ENCODE assay signal across 8 mouse cellular contexts in genomic region chr9:44325032-44325767, GRCm38 (mm10). TPM values are rescaled to one million over a fixed set of nuclear protein-coding genes. Genes with fewer than 3 reads are reported as not detected.
DNase-seq lines count a peak whose midpoint lies in the region; ATAC-seq and TF ChIP-seq lines count a peak whose summit lies in the region.
"Not testable (repeated sequence)": the region's sequence is repeated elsewhere in the genome, so short reads cannot be mapped to it uniquely, and the experiment has no call there.

No protein-coding gene starts in this region.

- 51% methylated on average over 7 of the region's 8 CpGs for WGBS in cerebellum, adult 2 months
- 57% methylated on average over 6 of the region's 8 CpGs for WGBS in forebrain, embryonic 12.5 days
- 61% methylated on average over 7 of the region's 8 CpGs for WGBS in heart, embryonic 13.5 days
- 61% methylated on average over 7 of the region's 8 CpGs for WGBS in hindbrain, embryonic 16.5 days
- WGBS in liver, embryonic 13.5 days (ENCODE audit: insufficient replicate concordance): 52% methylated on average over 7 of the region's 8 CpGs
- 71% methylated on average over 5 of the region's 8 CpGs for WGBS in midbrain, embryonic 11.5 days
- 54% methylated on average over 6 of the region's 8 CpGs for WGBS in stomach, embryonic 14.5 days

- ATAC-seq in forebrain, embryonic 12.5 days (ENCODE audit: low FRiP score); heart, embryonic 13.5 days (ENCODE audit: extremely low read depth, insufficient number of reproducible peaks, low FRiP score, low TSS enrichment); hindbrain, embryonic 16.5 days; liver, embryonic 13.5 days (ENCODE audit: low read depth); midbrain, embryonic 11.5 days (ENCODE audit: low FRiP score); stomach, embryonic 14.5 days (ENCODE audit: insufficient number of reproducible peaks, insufficient read depth, low FRiP score, low read depth): not testable (repeated sequence)

- H3K36me3 ChIP-seq in forebrain, embryonic 12.5 days (replicated peaks): peaks cover 13% of the 10 kb centered on the region
- peaks cover 24% of the 10 kb centered on the region for H3K36me3 ChIP-seq in heart, embryonic 13.5 days
- not testable (repeated sequence) for H3K36me3 ChIP-seq in hindbrain, embryonic 16.5 days (ENCODE audit: control insufficient read depth, insufficient read depth, low read length); midbrain, embryonic 11.5 days (ENCODE audit: control insufficient read depth, insufficient read depth, low read length)
- peaks cover 20% of the 10 kb centered on the region for H3K36me3 ChIP-seq in liver, embryonic 13.5 days
- peaks cover 10% of the 10 kb centered on the region; the same call in 1 of the 2 replicates for H3K36me3 ChIP-seq in stomach, embryonic 14.5 days (ENCODE audit: control insufficient read depth, insufficient read depth, low read length)

- not testable (repeated sequence) for H3K9me3 ChIP-seq in forebrain, embryonic 12.5 days; heart, embryonic 13.5 days; hindbrain, embryonic 16.5 days (ENCODE audit: control insufficient read depth, low read length); liver, embryonic 13.5 days (replicated peaks); midbrain, embryonic 11.5 days (ENCODE audit: control insufficient read depth, low read length); stomach, embryonic 14.5 days (ENCODE audit: control insufficient read depth, low read depth, low read length)

- not testable (repeated sequence) for H3K27me3 ChIP-seq in cerebellum, adult 2 months (ENCODE audit: control insufficient read depth, insufficient read depth, low read length); forebrain, embryonic 12.5 days; heart, embryonic 13.5 days (replicated peaks); hindbrain, embryonic 16.5 days (replicated peaks; ENCODE audit: control insufficient read depth, insufficient read depth, low read length); liver, embryonic 13.5 days; midbrain, embryonic 11.5 days (ENCODE audit: control insufficient read depth, insufficient read depth, low read length); stomach, embryonic 14.5 days (ENCODE audit: control insufficient read depth, insufficient read depth, low read length)

- peak overlapping the region; percentile 81 for H3K4me2 ChIP-seq in forebrain, embryonic 12.5 days
- H3K4me2 ChIP-seq in heart, embryonic 13.5 days: peak overlapping the region; percentile 86
- peak overlapping the region; percentile 86 for H3K4me2 ChIP-seq in hindbrain, embryonic 16.5 days (ENCODE audit: low read length)
- H3K4me2 ChIP-seq in liver, embryonic 13.5 days: peak overlapping the region; percentile 87
- H3K4me2 ChIP-seq in midbrain, embryonic 11.5 days: not testable (repeated sequence)
- peak overlapping the region; percentile 74 for H3K4me2 ChIP-seq in stomach, embryonic 14.5 days (replicated peaks; ENCODE audit: low read depth, low read length)

- not testable (repeated sequence) for H3K9ac ChIP-seq in forebrain, embryonic 12.5 days; midbrain, embryonic 11.5 days (ENCODE audit: low read length); stomach, embryonic 14.5 days (replicated peaks; ENCODE audit: low read depth, low read length)
- H3K9ac ChIP-seq in heart, embryonic 13.5 days: peak overlapping the region; percentile 95
- H3K9ac ChIP-seq in hindbrain, embryonic 16.5 days (ENCODE audit: low read depth, low read length): peak overlapping the region; percentile 91
- H3K9ac ChIP-seq in liver, embryonic 13.5 days: peak overlapping the region; percentile 87

- H3K27ac ChIP-seq in cerebellum, adult 2 months (ENCODE audit: insufficient read depth, low read length): peak overlapping the region; percentile 54; the same call in 1 of the 2 replicates
- H3K27ac ChIP-seq in forebrain, embryonic 12.5 days: peak overlapping the region; percentile 93
- peak overlapping the region; percentile 97; the same call in 1 of the 2 replicates for H3K27ac ChIP-seq in heart, embryonic 13.5 days (replicated peaks)
- peak overlapping the region; percentile 85 for H3K27ac ChIP-seq in hindbrain, embryonic 16.5 days (ENCODE audit: low read depth, low read length)
- H3K27ac ChIP-seq in layer of hippocampus, adult 2 months: peak overlapping the region; percentile 92
- peak overlapping the region; percentile 91; the same call in 1 of the 2 replicates for H3K27ac ChIP-seq in liver, embryonic 13.5 days
- not testable (repeated sequence) for H3K27ac ChIP-seq in midbrain, embryonic 11.5 days (ENCODE audit: low read depth, low read length)
- H3K27ac ChIP-seq in stomach, embryonic 14.5 days (ENCODE audit: low read length): peak overlapping the region; percentile 86; the same call in 1 of the 2 replicates

- H3K4me3 ChIP-seq in cerebellum, adult 2 months (replicated peaks; ENCODE audit: insufficient read depth, low read depth, low read length); forebrain, embryonic 12.5 days (replicated peaks); midbrain, embryonic 11.5 days (ENCODE audit: low read depth, low read length): not testable (repeated sequence)
- peak overlapping the region; percentile 87 for H3K4me3 ChIP-seq in heart, embryonic 13.5 days
- peak overlapping the region; percentile 89; the same call in 1 of the 2 replicates for H3K4me3 ChIP-seq in hindbrain, embryonic 16.5 days (ENCODE audit: low read length)
- H3K4me3 ChIP-seq in layer of hippocampus, adult 2 months: peak overlapping the region; percentile 84; the same call in 1 of the 2 replicates
- H3K4me3 ChIP-seq in liver, embryonic 13.5 days (replicated peaks): peak overlapping the region; percentile 75; the same call in 1 of the 2 replicates
- 0 out of 2 replicates have a peak overlapping the region, but pooled peaks have one; percentile 62 for H3K4me3 ChIP-seq in stomach, embryonic 14.5 days (ENCODE audit: low read depth, low read length)

- not testable (repeated sequence) for TF ChIP-seq POLR2A in cerebellum, adult 2 months (IDR thresholded peaks at IDR 0.05; ENCODE audit: borderline replicate concordance, insufficient read depth, low read length)

- not testable (repeated sequence) for H3K4me1 ChIP-seq in cerebellum, adult 2 months (ENCODE audit: control insufficient read depth, insufficient read depth, low read length)
- H3K4me1 ChIP-seq in forebrain, embryonic 12.5 days: peaks cover 22% of the 10 kb centered on the region
- H3K4me1 ChIP-seq in heart, embryonic 13.5 days: peaks cover 24% of the 10 kb centered on the region
- H3K4me1 ChIP-seq in hindbrain, embryonic 16.5 days (ENCODE audit: control insufficient read depth, insufficient read depth, low read depth, low read length): peaks cover 17% of the 10 kb centered on the region
- H3K4me1 ChIP-seq in liver, embryonic 13.5 days (replicated peaks): peaks cover 56% of the 10 kb centered on the region
- H3K4me1 ChIP-seq in midbrain, embryonic 11.5 days (ENCODE audit: control insufficient read depth, insufficient read depth, low read length): peaks cover 17% of the 10 kb centered on the region
- H3K4me1 ChIP-seq in stomach, embryonic 14.5 days (ENCODE audit: control insufficient read depth, insufficient read depth, low read length): peaks cover 13% of the 10 kb centered on the region

- TF ChIP-seq CTCF in cerebellum, adult 2 months (IDR thresholded peaks at IDR 0.05; ENCODE audit: borderline replicate concordance, insufficient read depth, low read depth, low read length): not testable (repeated sequence)
- peak; percentile 21; the same call in 1 of the 2 replicates for TF ChIP-seq CTCF in layer of hippocampus, adult 2 months (conservative IDR thresholded peaks at IDR 0.05)

- not testable (repeated sequence) for DNase-seq in cerebellum, adult 2 months; layer of hippocampus, adult 2 months (ENCODE audit: low spot score in 2 of 2); liver, embryonic 13.5 days
- DNase-seq in midbrain, embryonic 11.5 days (ENCODE audit: low spot score, missing footprints): peak; percentile 77

RNA-seq across cellular contexts. Expression of gene Dpagt1, which starts 0.6 kb away (rescaled TPM):
- polyA plus RNA-seq in cerebellum, adult 2 months (2012; rRNA removed): 23.5 and 23.6 TPM in 2 replicates
- 38.9 and 39.3 TPM in 2 replicates for polyA plus RNA-seq in forebrain, embryonic 12.5 days (2016; fragmentation: Nextera tagmentation; extraction: Ambion mirVana)
- 33.4 and 34.4 TPM in 2 replicates for polyA plus RNA-seq in heart, embryonic 13.5 days (2015; fragmentation: Nextera tagmentation; extraction: Ambion mirVana)
- polyA plus RNA-seq in hindbrain, embryonic 16.5 days (2015; fragmentation: Nextera tagmentation; extraction: Ambion mirVana): 32.5 and 42.6 TPM in 2 replicates
- total RNA-seq in layer of hippocampus, adult 2 months (2021): 10 to 100 TPM; 14.5 to 15.3 TPM
- 20.7 and 23.0 TPM in 2 replicates for polyA plus RNA-seq in liver, embryonic 13.5 days (2015; fragmentation: Nextera tagmentation; extraction: Ambion mirVana)
- 41.8 and 48.9 TPM in 2 replicates for polyA plus RNA-seq in midbrain, embryonic 11.5 days (2014; fragmentation: Nextera tagmentation; extraction: Ambion mirVana)
- 44.5 and 46.7 TPM in 2 replicates for polyA plus RNA-seq in stomach, embryonic 14.5 days (2014; fragmentation: Nextera tagmentation; extraction: Ambion mirVana)

RNA-seq across cellular contexts. Expression of gene C2cd2l, which starts 5.1 kb away (rescaled TPM):
- 112 and 113 TPM in 2 replicates for polyA plus RNA-seq in cerebellum, adult 2 months (2012; rRNA removed)
- polyA plus RNA-seq in forebrain, embryonic 12.5 days (2016; fragmentation: Nextera tagmentation; extraction: Ambion mirVana): 16.5 and 16.9 TPM in 2 replicates
- polyA plus RNA-seq in heart, embryonic 13.5 days (2015; fragmentation: Nextera tagmentation; extraction: Ambion mirVana): 7.1 TPM in 2 replicates
- polyA plus RNA-seq in hindbrain, embryonic 16.5 days (2015; fragmentation: Nextera tagmentation; extraction: Ambion mirVana): 23.1 and 27.1 TPM in 2 replicates
- total RNA-seq in layer of hippocampus, adult 2 months (2021): 100 to 1,000 TPM; 186 to 206 TPM
- polyA plus RNA-seq in liver, embryonic 13.5 days (2015; fragmentation: Nextera tagmentation; extraction: Ambion mirVana): 6.4 and 8.2 TPM in 2 replicates
- 9.8 and 10.4 TPM in 2 replicates for polyA plus RNA-seq in midbrain, embryonic 11.5 days (2014; fragmentation: Nextera tagmentation; extraction: Ambion mirVana)
- 5.7 and 9.6 TPM in 2 replicates for polyA plus RNA-seq in stomach, embryonic 14.5 days (2014; fragmentation: Nextera tagmentation; extraction: Ambion mirVana)

RNA-seq across cellular contexts. Expression of gene H2afx, which starts 9.3 kb away (rescaled TPM):
- 63.1 and 63.5 TPM in 2 replicates for polyA plus RNA-seq in cerebellum, adult 2 months (2012; rRNA removed)
- polyA plus RNA-seq in forebrain, embryonic 12.5 days (2016; fragmentation: Nextera tagmentation; extraction: Ambion mirVana): 477 and 482 TPM in 2 replicates
- 196 and 199 TPM in 2 replicates for polyA plus RNA-seq in heart, embryonic 13.5 days (2015; fragmentation: Nextera tagmentation; extraction: Ambion mirVana)
- 106 and 143 TPM in 2 replicates for polyA plus RNA-seq in hindbrain, embryonic 16.5 days (2015; fragmentation: Nextera tagmentation; extraction: Ambion mirVana)
- 10 to 100 TPM; 42.5 to 44.2 TPM for total RNA-seq in layer of hippocampus, adult 2 months (2021)
- 208 and 210 TPM in 2 replicates for polyA plus RNA-seq in liver, embryonic 13.5 days (2015; fragmentation: Nextera tagmentation; extraction: Ambion mirVana)
- 355 and 377 TPM in 2 replicates for polyA plus RNA-seq in midbrain, embryonic 11.5 days (2014; fragmentation: Nextera tagmentation; extraction: Ambion mirVana)
- polyA plus RNA-seq in stomach, embryonic 14.5 days (2014; fragmentation: Nextera tagmentation; extraction: Ambion mirVana): 289 and 335 TPM in 2 replicates

RNA-seq across cellular contexts. Expression of gene Hmbs, which starts 18.8 kb away (rescaled TPM):
- 32.2 and 35.4 TPM in 2 replicates for polyA plus RNA-seq in cerebellum, adult 2 months (2012; rRNA removed)
- polyA plus RNA-seq in forebrain, embryonic 12.5 days (2016; fragmentation: Nextera tagmentation; extraction: Ambion mirVana): 107 and 115 TPM in 2 replicates
- polyA plus RNA-seq in heart, embryonic 13.5 days (2015; fragmentation: Nextera tagmentation; extraction: Ambion mirVana): 135 and 149 TPM in 2 replicates
- 64.0 and 67.4 TPM in 2 replicates for polyA plus RNA-seq in hindbrain, embryonic 16.5 days (2015; fragmentation: Nextera tagmentation; extraction: Ambion mirVana)
- 10 to 100 TPM; 21.9 to 22.1 TPM for total RNA-seq in layer of hippocampus, adult 2 months (2021)
- 1,411 and 1,456 TPM in 2 replicates for polyA plus RNA-seq in liver, embryonic 13.5 days (2015; fragmentation: Nextera tagmentation; extraction: Ambion mirVana)
- 147 and 158 TPM in 2 replicates for polyA plus RNA-seq in midbrain, embryonic 11.5 days (2014; fragmentation: Nextera tagmentation; extraction: Ambion mirVana)
- 112 and 130 TPM in 2 replicates for polyA plus RNA-seq in stomach, embryonic 14.5 days (2014; fragmentation: Nextera tagmentation; extraction: Ambion mirVana)

RNA-seq across cellular contexts. Expression of gene Hinfp, which starts 19.7 kb away (rescaled TPM):
- 35.8 and 36.0 TPM in 2 replicates for polyA plus RNA-seq in cerebellum, adult 2 months (2012; rRNA removed)
- polyA plus RNA-seq in forebrain, embryonic 12.5 days (2016; fragmentation: Nextera tagmentation; extraction: Ambion mirVana): 34.6 and 35.5 TPM in 2 replicates
- 14.9 and 16.0 TPM in 2 replicates for polyA plus RNA-seq in heart, embryonic 13.5 days (2015; fragmentation: Nextera tagmentation; extraction: Ambion mirVana)
- 22.3 and 26.6 TPM in 2 replicates for polyA plus RNA-seq in hindbrain, embryonic 16.5 days (2015; fragmentation: Nextera tagmentation; extraction: Ambion mirVana)
- 10 to 100 TPM; 26.0 to 36.9 TPM for total RNA-seq in layer of hippocampus, adult 2 months (2021)
- polyA plus RNA-seq in liver, embryonic 13.5 days (2015; fragmentation: Nextera tagmentation; extraction: Ambion mirVana): 11.4 and 11.5 TPM in 2 replicates
- 25.6 and 28.0 TPM in 2 replicates for polyA plus RNA-seq in midbrain, embryonic 11.5 days (2014; fragmentation: Nextera tagmentation; extraction: Ambion mirVana)
- 21.3 and 23.4 TPM in 2 replicates for polyA plus RNA-seq in stomach, embryonic 14.5 days (2014; fragmentation: Nextera tagmentation; extraction: Ambion mirVana)
